Mouse (Mus musculus): Measurements from ENCODE around the gene Mybphl. TPM values are rescaled to one million over a fixed set of nuclear protein-coding genes. Genes with fewer than 3 reads are reported as not detected.

Mybphl gene
- polyA plus RNA-seq, 1 experiment: not detected

GRCm38 (mm10) chr3:108401692-108402527 is 37.2 kb downstream of the Mybphl start:
- H3K4me1 ChIP-seq (ENCODE audit: control insufficient read depth): peaks cover 5% of the 10 kb centered on the region
- no peaks in the 10 kb centered on the region; the same call in 1 of the 2 replicates for H3K27me3 ChIP-seq (ENCODE audit: control insufficient read depth)
- H3K4me3 ChIP-seq (replicated peaks): no peak overlapping the region
- no peaks in the 10 kb centered on the region for H3K9me3 ChIP-seq (ENCODE audit: control insufficient read depth, low read length)
- TF ChIP-seq GATA1 (IDR thresholded peaks at IDR 0.05; ENCODE audit: low read length): no peak
- no peak for TF ChIP-seq TAL1 (IDR thresholded peaks at IDR 0.05; ENCODE audit: low read length)
- H3K36me3 ChIP-seq (ENCODE audit: control insufficient read depth): no peaks in the 10 kb centered on the region

DNA sequence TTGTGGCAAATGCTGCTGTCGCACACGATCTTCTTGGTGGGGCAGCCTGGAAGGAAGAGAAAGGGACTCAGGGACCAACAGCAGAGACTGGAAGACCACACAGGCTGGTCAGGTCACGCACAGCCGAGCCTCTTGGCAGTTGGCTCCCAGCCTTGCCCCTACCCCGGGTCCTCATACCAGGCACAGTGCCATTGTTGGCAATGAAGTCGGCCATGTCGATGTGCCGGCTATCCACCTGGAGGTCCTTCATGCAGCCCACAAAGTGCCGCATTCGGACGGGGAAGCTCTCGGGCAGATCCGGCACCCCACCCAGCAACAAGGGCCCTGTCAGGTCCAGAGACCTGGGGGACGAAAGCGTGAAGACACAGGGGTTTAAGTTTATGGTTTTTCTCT is 37.8 kb downstream of the Mybphl start:
- TF ChIP-seq TAL1 (IDR thresholded peaks at IDR 0.05; ENCODE audit: low read length): no peak
- no peak for TF ChIP-seq GATA1 (IDR thresholded peaks at IDR 0.05; ENCODE audit: low read length)
- Histone ChIP-seq H3K9me3 (ENCODE audit: control insufficient read depth, low read length) (no peaks in the 10 kb centered on the region), H3K4me3 (replicated peaks) (no peak overlapping the region), H3K27me3 (ENCODE audit: control insufficient read depth) (no peaks in the 10 kb centered on the region; the same call in 1 of the 2 replicates), H3K36me3 (ENCODE audit: control insufficient read depth) (no peaks in the 10 kb centered on the region), H3K4me1 (ENCODE audit: control insufficient read depth) (peaks cover 5% of the 10 kb centered on the region)

- H3K4me3 ChIP-seq (replicated peaks): no peak overlapping the region
- TF ChIP-seq TAL1 (IDR thresholded peaks at IDR 0.05; ENCODE audit: low read length): no peak
- no peak for TF ChIP-seq GATA1 (IDR thresholded peaks at IDR 0.05; ENCODE audit: low read length)
- no peaks in the 10 kb centered on the region for H3K9me3 ChIP-seq (ENCODE audit: control insufficient read depth, low read length)
- no peaks in the 10 kb centered on the region for H3K36me3 ChIP-seq (ENCODE audit: control insufficient read depth)
- no peaks in the 10 kb centered on the region; the same call in 1 of the 2 replicates for H3K27me3 ChIP-seq (ENCODE audit: control insufficient read depth)
- peaks cover 5% of the 10 kb centered on the region for H3K4me1 ChIP-seq (ENCODE audit: control insufficient read depth)
These were observed 41.0 kb downstream of the Mybphl start for GRCm38 (mm10) chr3:108405536-108406305.

DNA sequence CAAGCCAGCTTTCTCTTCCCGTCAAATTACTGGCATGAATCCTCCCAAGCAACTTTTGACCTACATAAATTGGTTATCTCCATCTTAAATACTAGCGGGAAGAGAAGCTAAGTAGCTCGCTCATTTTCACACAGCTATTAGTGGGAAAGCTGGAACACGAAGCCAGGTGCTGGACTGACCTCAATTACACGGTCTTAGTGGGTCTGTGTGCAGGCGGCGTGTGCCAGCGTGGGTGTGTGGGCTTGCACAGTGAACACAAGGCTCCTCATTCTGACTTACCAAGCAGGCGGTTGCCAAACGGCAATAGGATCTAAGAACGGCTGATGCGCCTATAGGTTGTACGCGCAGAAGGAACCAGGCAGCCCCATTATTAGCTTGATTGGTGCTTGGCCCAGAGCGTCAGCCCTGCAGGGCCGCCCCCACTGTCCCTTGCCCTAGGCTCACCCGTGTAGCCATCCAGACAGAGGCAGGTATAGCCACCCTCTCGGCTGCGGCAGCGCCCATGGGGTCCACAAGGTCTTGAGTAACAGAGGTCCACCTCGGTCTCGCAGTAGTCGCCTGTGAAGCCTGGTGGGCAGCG is 41.7 kb downstream of the Mybphl start:
- H3K36me3 ChIP-seq (ENCODE audit: control insufficient read depth): no peaks in the 10 kb centered on the region
- no peaks in the 10 kb centered on the region; the same call in 1 of the 2 replicates for H3K27me3 ChIP-seq (ENCODE audit: control insufficient read depth)

GRCm38 (mm10) chr3:108408517-108409008 is 43.9 kb downstream of the Mybphl start:
- Histone ChIP-seq H3K9me3 (ENCODE audit: control insufficient read depth, low read length) (peaks cover 15% of the 10 kb centered on the region), H3K27me3 (ENCODE audit: control insufficient read depth) (peaks cover 4% of the 10 kb centered on the region; the same call in 1 of the 2 replicates), H3K4me3 (replicated peaks) (no peak overlapping the region), H3K36me3 (ENCODE audit: control insufficient read depth) (no peaks in the 10 kb centered on the region), H3K4me1 (ENCODE audit: control insufficient read depth) (no peaks in the 10 kb centered on the region)
- TF ChIP-seq GATA1 (IDR thresholded peaks at IDR 0.05; ENCODE audit: low read length) (no peak), TAL1 (IDR thresholded peaks at IDR 0.05; ENCODE audit: low read length) (no peak)

More for the DNA sequence above, 41.7 kb downstream of the Mybphl start:
- no peak for TF ChIP-seq TAL1 (IDR thresholded peaks at IDR 0.05; ENCODE audit: low read length)
- Histone ChIP-seq H3K4me3 (replicated peaks) (no peak overlapping the region), H3K4me1 (ENCODE audit: control insufficient read depth) (peaks cover 5% of the 10 kb centered on the region), H3K9me3 (ENCODE audit: control insufficient read depth, low read length) (no peaks in the 10 kb centered on the region)

GRCm38 (mm10) chr3:108409656-108410358 is 45.1 kb downstream of the Mybphl start:
- Histone ChIP-seq H3K27me3 (ENCODE audit: control insufficient read depth) (peaks cover 17% of the 10 kb centered on the region), H3K4me3 (replicated peaks) (no peak overlapping the region), H3K36me3 (ENCODE audit: control insufficient read depth) (no peaks in the 10 kb centered on the region), H3K4me1 (ENCODE audit: control insufficient read depth) (no peaks in the 10 kb centered on the region; the same call in 1 of the 2 replicates), H3K9me3 (ENCODE audit: control insufficient read depth, low read length) (peaks cover 28% of the 10 kb centered on the region)
- TF ChIP-seq TAL1 (IDR thresholded peaks at IDR 0.05; ENCODE audit: low read length) (no peak), GATA1 (IDR thresholded peaks at IDR 0.05; ENCODE audit: low read length) (no peak)

GRCm38 (mm10) chr3:108410359-108410714 is 45.6 kb downstream of the Mybphl start:
- TF ChIP-seq TAL1 (IDR thresholded peaks at IDR 0.05; ENCODE audit: low read length) (no peak), GATA1 (IDR thresholded peaks at IDR 0.05; ENCODE audit: low read length) (no peak)
- Histone ChIP-seq H3K27me3 (ENCODE audit: control insufficient read depth) (peaks cover 22% of the 10 kb centered on the region), H3K9me3 (ENCODE audit: control insufficient read depth, low read length) (peaks cover 32% of the 10 kb centered on the region), H3K4me1 (ENCODE audit: control insufficient read depth) (peaks cover 5% of the 10 kb centered on the region), H3K4me3 (replicated peaks) (no peak overlapping the region), H3K36me3 (ENCODE audit: control insufficient read depth) (no peaks in the 10 kb centered on the region)

DNA sequence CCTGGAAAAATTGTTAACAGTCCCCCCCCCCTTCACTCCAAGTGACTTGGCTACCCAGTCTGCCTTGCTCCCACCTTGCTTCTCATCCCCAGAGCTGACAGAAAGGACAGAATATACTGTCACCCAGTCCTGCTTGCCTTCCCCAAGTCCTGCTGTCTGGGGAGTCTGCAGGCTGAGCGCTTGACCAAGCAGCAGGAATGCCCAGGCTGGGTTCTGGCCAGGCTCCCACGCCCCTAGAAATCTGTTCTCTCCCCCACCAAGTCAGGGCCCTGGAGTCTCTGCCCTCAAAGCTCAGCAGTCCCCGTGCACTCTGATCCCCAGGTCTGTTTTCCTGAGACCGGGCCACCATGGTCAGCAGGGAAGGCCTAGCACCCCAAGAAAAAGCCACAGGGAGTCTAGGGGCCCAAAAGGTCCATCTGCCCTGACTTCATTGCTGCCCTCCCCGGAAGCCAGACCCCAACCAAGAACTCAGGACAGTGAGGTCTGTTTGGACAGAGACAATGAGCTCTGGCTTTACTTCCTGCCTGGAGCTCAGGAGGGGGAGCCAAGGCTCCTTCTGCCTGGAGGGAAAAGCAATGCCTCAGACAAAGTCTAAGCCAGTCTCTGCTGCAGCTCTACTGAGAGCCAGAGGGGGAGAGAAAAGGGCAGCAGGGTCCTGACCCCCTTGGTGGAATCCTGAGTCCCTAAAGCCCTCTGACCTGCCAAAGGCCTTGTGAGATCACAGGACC is 46.5 kb downstream of the Mybphl start:
- H3K36me3 ChIP-seq (ENCODE audit: control insufficient read depth): no peaks in the 10 kb centered on the region
- H3K9me3 ChIP-seq (ENCODE audit: control insufficient read depth, low read length): peaks cover 32% of the 10 kb centered on the region
- peaks cover 31% of the 10 kb centered on the region for H3K27me3 ChIP-seq (ENCODE audit: control insufficient read depth)
- no peak for TF ChIP-seq TAL1 (IDR thresholded peaks at IDR 0.05; ENCODE audit: low read length)
- TF ChIP-seq GATA1 (IDR thresholded peaks at IDR 0.05; ENCODE audit: low read length): no peak
- H3K4me1 ChIP-seq (ENCODE audit: control insufficient read depth): peaks cover 12% of the 10 kb centered on the region
- H3K4me3 ChIP-seq (replicated peaks): no peak overlapping the region
